Mouse (Mus musculus) CH12.LX (cell line): Measurements from ENCODE around the gene Usp5.

Experiments
- CTCF ChIP-seq, 2 experiments: IDR thresholded peaks in 1 of 2; conservative IDR thresholded peaks in 1 of 2; 2 replicates each; pipeline ENCODE4 v1.5.1; 2011 to 2012; ENCODE audit warnings: low read depth in 2 of 2, low read length in 2 of 2, improper control_type of control experiment in 1 of 2, inconsistent platforms in 1 of 2, mild to moderate bottlenecking in 1 of 2, moderate library complexity in 1 of 2
- ETS1 ChIP-seq: conservative IDR thresholded peaks from 2 replicates; pipeline ENCODE4 v1.6.1; 2012; ENCODE audit warnings: low read depth, mild to moderate bottlenecking, inconsistent platforms, low read length, improper control_type of control experiment, moderate library complexity
- KAT2A ChIP-seq: IDR thresholded peaks from 2 replicates; pipeline ENCODE4 v1.6.1; 2012; ENCODE audit warnings: low read length, improper control_type of control experiment, inconsistent platforms; ENCODE audit not compliant: insufficient replicate concordance
- MAX ChIP-seq: IDR thresholded peaks from 2 replicates; pipeline ENCODE4 v1.6.1; 2011; ENCODE audit warnings: low read length, improper control_type of control experiment
- MEF2A ChIP-seq: IDR thresholded peaks from 2 replicates; pipeline ENCODE4 v1.6.1; 2014; ENCODE audit warnings: low read depth, mild to moderate bottlenecking, inconsistent platforms, low read length, improper control_type of control experiment, borderline replicate concordance
- MXI1 ChIP-seq: IDR thresholded peaks from 2 replicates; pipeline ENCODE4 v1.6.1; 2011; ENCODE audit warnings: mild to moderate bottlenecking, low read depth, low read length, improper control_type of control experiment
- POLR2A ChIP-seq: IDR thresholded peaks from 2 replicates; pipeline ENCODE4 v1.6.1; 2011; ENCODE audit warnings: low read depth, mild to moderate bottlenecking, improper control_type of control experiment, low read length
- POLR2AphosphoS2 ChIP-seq: IDR thresholded peaks from 2 replicates; pipeline ENCODE4 v1.6.1; 2011; ENCODE audit warnings: low read depth, low read length, improper control_type of control experiment
- USF2 ChIP-seq: conservative IDR thresholded peaks from 2 replicates; pipeline ENCODE4 v1.6.1; 2011; ENCODE audit warnings: low read depth, low read length, improper control_type of control experiment
- ZKSCAN1 ChIP-seq: IDR thresholded peaks from 2 replicates; pipeline ENCODE4 v1.6.1; 2012; ENCODE audit warnings: low read depth, inconsistent platforms, low read length, improper control_type of control experiment, borderline replicate concordance
- ZMIZ1 ChIP-seq: IDR thresholded peaks from 2 replicates; pipeline ENCODE4 v1.6.1; 2012; ENCODE audit warnings: low read depth, mild to moderate bottlenecking, inconsistent platforms, low read length, improper control_type of control experiment

DNA sequence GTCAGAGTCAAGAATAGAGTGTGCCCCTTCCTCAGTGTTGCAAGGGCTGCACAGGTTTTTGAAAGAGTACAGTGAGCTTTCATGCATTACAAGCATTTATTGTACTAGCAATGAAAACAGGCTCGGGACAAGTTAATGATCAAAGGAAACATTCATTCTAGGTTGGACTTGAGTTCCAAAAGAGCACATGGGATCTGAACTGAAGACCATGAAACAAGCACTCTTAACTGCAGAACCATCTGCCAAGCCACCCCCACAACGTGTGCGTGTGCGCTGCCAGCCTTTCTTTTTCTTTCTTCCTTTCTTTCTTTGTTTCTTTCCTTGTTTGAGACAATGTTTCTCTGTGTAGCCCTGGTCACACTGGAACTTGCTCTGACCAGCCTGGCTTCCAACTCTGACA is 33.5 kb downstream of the Usp5 start:
- no peak for TF ChIP-seq CTCF (conservative IDR thresholded peaks at IDR 0.05 in 1 of 2, IDR thresholded peaks at IDR 0.05 in 1 of 2; ENCODE audit: low read depth in 2 of 2, low read length in 2 of 2)
- TF ChIP-seq MEF2A = no peak
- no peak for TF ChIP-seq POLR2AphosphoS2
- TF ChIP-seq POLR2A = no peak
- no peak for TF ChIP-seq ETS1
- TF ChIP-seq MXI1 = no peak
- no peak for TF ChIP-seq KAT2A
- TF ChIP-seq ZKSCAN1 = no peak
- no peak for TF ChIP-seq ZMIZ1
- no peak for TF ChIP-seq MAX
- TF ChIP-seq USF2 = no peak
